Mouse (Mus musculus): ENCODE measurements around the gene Zzef1. TPM values are rescaled to one million over a fixed set of nuclear protein-coding genes. Genes with fewer than 3 reads are reported as not detected.
A peak's percentile ranks its signal among the peaks of the same experiment; 100 is the strongest.

Gene Zzef1
- total RNA-seq, 2 experiments from 2014 or later: 18.1 to 24.5 TPM

- ATAC-seq (replicated peaks; ENCODE audit: poor library complexity): no peak
These were observed 96.6 kb downstream of the Zzef1 start for GRCm38 (mm10) chr11:72892623-72893022.

DNA sequence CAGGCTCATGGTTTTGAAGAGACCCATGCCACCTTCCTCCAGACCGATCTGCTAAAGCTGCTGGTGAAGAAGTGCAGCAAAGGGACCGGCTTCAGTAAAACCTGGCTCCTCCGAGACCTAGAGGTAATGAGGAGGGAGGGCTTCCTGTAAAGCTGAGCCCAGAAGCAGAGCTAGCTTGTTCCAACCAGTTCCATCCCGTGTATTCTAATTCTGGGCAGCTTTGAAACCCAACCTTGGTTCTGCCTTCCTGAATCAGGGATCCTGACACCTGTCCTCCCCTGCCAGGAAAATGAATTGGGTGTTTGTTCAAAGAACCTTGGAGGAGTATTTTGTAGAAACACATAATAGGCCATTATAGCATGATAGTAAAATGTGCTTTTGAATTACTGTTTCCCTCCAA is 112.4 kb downstream of the Zzef1 start:
- ATAC-seq (replicated peaks; ENCODE audit: poor library complexity): no peak

GRCm38 (mm10) chr11:72917299-72917996 is 121.4 kb downstream of the Zzef1 start:
- no peak for ATAC-seq (replicated peaks; ENCODE audit: poor library complexity)

GRCm38 (mm10) chr11:72923116-72923515 is 127.1 kb downstream of the Zzef1 start:
- no peak for ATAC-seq (replicated peaks; ENCODE audit: poor library complexity)

GRCm38 (mm10) chr11:72924458-72924857 is 128.4 kb downstream of the Zzef1 start:
- no peak for ATAC-seq (replicated peaks; ENCODE audit: poor library complexity)

DNA sequence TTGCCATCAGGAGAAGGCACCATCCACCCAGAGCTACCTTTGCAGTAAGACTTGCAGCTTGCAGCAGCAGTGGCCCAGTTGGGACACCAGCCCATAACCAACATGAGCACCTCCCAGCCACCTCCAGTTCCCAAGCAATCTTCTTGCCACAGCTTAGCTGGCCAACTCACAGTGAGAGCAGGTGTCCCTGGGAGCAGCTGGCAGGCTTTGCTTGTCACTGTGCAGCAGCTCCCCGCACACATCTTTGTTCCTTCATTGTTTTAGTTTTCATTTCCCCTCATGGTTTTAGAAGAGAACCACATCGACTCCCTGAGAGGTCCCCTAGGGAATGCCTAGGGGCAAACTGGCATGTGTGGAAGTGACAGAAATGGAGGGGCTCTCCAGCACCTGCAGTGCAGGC is 129.0 kb downstream of the Zzef1 start:
- ATAC-seq (replicated peaks; ENCODE audit: poor library complexity): no peak

DNA sequence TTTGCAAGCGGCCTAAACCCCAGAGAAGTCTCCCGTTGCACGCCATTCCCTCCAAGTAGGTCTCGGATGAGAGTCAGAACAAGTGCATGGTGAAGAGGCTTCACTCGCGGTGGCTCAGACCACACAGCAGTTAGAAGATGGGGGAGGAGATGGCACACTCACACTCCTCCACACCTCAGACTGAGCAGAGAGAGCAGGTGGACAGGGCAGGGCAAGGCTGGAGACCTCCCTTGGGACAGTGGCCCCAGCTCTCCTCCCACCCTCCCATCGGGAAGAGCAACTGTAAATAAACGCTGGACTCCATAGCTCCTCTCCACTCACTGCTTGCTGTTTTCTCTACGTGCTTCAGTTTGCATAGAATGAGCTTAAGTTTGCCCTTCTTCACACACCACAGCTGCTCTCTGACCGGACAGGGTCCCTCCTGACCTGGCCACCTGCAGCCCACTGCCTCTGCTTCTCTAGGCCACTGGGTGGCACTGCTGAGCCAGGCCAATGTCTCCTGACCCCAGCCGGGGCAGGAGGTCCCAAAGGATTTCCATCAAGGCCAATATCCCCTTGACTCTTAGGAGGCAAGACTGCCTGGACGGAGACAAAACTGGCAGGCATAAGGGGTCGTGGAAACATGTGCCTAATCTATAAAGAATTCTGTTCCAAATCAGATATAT is 130.3 kb downstream of the Zzef1 start:
- ATAC-seq (replicated peaks; ENCODE audit: poor library complexity): peak; percentile 89

- ATAC-seq (replicated peaks; ENCODE audit: poor library complexity): no peak
These were observed 132.5 kb downstream of the Zzef1 start for GRCm38 (mm10) chr11:72928516-72928915.

DNA sequence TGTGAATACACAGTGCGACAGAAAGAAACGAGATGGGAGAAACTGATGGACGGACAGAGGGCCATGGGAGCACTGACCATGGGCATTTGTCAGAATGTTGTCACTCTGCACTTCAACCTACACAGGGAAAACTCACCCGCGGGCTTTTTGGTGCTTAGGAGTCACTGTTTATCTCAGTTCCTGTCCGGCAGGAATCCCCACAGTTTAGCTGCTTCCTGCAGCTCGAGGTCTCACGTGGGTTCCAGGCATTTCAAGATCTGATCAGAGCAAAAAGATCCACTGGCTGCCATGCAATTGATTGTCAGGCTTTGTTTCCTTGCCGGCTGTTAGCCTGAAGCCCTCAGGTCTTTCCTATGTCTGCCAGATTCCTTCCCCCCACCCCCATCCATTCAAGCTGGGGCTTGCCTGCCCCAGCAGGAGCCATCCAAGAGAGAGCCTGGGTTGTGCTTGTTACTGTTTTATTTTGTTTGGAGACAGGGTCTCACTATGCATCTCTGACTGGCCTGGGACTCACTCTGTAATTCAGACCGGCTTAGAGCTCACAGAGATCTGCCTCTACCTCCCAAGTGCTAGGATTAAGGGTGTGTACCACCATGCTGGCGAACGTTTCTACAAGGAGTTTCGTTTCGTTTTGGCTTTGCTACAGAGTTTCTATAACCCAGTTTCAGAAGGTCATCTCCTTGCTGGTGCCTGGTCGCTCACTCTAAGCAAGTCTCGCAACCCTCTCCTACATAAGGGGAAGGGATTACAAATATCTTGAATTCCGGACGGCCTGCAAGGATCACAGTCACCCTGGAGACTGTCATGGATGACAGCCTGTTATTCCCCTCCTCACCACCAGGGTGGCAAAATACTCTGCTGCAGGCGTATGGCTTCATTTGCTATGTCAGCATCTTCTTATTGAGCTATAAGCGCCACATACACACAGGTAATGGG is 144.4 kb downstream of the Zzef1 start:
- peak; percentile 96 for ATAC-seq (replicated peaks; ENCODE audit: poor library complexity)

GRCm38 (mm10) chr11:72944996-72945793 is 149.2 kb downstream of the Zzef1 start:
- ATAC-seq (replicated peaks; ENCODE audit: poor library complexity): no peak

DNA sequence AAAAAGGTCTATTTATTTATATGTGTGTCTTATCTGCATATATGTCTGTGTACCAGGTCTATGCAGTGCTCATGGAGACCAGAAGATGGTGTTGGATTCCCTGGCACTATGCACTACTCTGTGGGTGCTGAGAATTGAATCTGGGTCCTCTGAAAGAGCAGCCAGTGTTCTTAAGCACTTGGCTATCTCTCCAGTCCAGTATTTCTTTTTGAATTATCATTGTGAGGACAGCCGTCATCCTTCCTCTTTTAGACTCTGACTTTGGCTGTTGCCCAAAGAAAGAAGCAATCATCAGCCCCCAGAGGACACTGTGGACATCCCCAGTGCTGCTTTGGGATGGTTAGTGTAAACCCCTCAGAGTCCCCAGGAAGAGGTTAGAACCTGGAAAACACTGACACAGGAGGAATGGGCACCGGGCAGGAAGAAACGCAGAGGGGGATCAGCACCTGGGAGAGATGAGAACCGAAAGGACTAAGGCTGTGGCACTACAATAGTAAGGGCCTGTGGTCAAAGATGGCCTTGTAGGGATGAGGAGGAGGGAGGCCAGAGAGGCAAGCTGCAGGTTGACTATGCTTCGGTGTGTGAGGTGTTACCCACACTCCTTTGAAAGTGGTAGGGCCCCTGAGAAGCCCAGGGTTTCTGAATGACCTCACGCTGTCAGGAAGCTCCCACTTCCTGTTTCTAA is 150.0 kb downstream of the Zzef1 start:
- peak; percentile 79 for ATAC-seq (replicated peaks; ENCODE audit: poor library complexity)

DNA sequence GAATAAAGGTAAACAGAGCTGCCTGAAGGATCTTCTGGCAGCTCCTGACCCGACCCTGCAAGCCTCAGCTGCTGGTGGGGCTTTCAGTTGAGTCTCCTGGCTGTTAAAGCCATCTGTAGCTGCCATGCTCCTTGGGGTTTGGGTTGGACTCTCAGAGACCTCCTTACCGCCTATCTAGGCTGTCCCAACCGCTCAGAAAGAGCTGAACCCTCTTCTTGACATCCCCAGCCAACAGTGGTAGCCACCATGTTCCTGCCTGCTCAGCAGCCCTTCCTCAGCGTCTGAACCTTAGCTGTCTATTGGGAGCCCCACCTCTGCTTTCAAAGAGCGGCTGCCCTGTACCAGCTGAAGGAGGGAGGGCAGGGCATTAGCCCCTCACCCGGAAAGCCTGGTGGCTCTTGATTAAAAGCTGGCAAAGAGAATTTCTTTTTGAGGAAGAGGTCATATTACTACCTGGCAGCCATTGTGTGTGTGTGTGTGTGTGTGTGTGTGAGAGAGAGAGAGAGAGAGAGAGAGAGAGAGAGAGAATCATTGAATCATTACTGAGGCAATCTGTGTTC is 150.6 kb downstream of the Zzef1 start:
- ATAC-seq (replicated peaks; ENCODE audit: poor library complexity): peak; percentile 10; the same call in 1 of the 2 replicates

DNA sequence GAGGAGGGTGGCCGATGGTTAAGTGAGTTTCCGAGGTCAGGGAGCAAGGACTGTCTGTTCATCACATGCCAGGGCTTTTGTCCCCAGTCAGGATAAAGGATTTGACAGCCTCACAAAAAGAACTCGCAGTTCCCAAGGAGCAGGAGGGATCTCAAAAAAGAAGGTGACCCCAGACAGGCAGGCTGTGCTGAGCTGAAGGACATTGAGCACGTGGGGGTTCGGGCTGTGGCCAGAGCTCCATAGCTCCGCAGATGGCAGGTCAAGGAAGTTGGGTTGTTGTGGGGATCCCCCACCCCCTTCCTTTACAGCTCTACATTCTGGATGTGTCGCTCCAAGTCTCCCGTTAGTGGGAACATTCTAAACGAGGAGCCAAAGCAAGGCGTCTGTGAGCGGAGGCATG is 151.8 kb downstream of the Zzef1 start:
- no peak for ATAC-seq (replicated peaks; ENCODE audit: poor library complexity)

GRCm38 (mm10) chr11:72948254-72948653 is 152.2 kb downstream of the Zzef1 start:
- ATAC-seq (replicated peaks; ENCODE audit: poor library complexity): no peak

- ATAC-seq (replicated peaks; ENCODE audit: poor library complexity): no peak
These were observed 155.3 kb downstream of the Zzef1 start for GRCm38 (mm10) chr11:72951137-72952000.

- ATAC-seq (replicated peaks; ENCODE audit: poor library complexity): no peak
These were observed 156.2 kb downstream of the Zzef1 start for GRCm38 (mm10) chr11:72952226-72952625.

GRCm38 (mm10) chr11:72952697-72953096 is 156.7 kb downstream of the Zzef1 start:
- ATAC-seq (replicated peaks; ENCODE audit: poor library complexity): no peak

DNA sequence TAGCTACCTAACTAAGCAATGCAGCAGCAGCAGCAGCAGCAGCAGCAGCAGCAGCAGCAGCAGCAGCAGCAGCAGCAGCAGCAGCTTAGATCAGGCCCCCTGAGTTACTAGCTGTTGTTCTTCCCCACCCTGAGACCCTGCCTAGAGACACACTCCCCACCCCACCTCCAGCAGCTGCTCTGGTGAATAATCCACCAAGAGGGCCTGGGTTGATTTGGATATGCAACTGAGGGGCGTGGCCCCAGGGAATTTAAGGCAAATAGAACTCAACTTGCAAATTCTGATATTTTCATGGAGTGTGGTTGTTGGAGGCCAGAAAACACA is 157.1 kb downstream of the Zzef1 start:
- ATAC-seq (replicated peaks; ENCODE audit: poor library complexity): no peak

Data from megakaryocyte progenitor cell, adult 5-6 weeks (primary cell).